Mouse (Mus musculus): Measurements from ENCODE around the gene Gm3248. TPM values are rescaled to one million over a fixed set of nuclear protein-coding genes. Genes with fewer than 3 reads are reported as not detected.
"Not testable (repeated sequence)": the region's sequence is repeated elsewhere in the genome, so short reads cannot be mapped to it uniquely, and the experiment has no call there.

Gene Gm3248
- polyA plus RNA-seq (2014; fragmentation: Nextera tagmentation; extraction: Ambion mirVana), result 0.91 and 1.1 TPM in 2 replicates

DNA sequence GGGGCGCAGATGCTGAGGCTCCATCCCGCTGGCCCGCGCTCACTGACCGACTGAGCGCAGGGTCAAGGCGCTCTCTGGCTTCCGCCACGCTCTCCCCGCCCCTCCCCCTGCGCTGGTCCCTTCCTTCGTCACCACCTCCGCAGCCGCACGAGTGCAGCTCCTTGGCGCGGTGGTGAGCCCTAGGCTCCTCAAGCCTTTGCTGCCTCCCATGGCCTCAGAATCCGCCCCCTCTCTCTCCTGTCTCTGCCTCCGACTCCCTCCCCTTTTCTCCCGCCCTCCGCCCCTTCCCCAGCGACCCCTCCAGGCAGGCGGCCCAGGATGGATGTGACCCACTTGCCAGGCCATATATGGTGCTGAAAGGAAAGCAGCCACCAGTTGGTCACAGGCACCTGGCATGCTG lies at the start of gene Gm3248:
Gene Gm3248, minus strand, starts transcription at position 111 of the 400 bp plus-strand sequence.
- H3K9me3 ChIP-seq (ENCODE audit: control insufficient read depth, low read depth, low read length); H3K27ac ChIP-seq (ENCODE audit: low read length); H3K4me1 ChIP-seq (ENCODE audit: control insufficient read depth, insufficient read depth, low read length); ATAC-seq (ENCODE audit: insufficient number of reproducible peaks, insufficient read depth, low FRiP score, low read depth); H3K27me3 ChIP-seq (ENCODE audit: control insufficient read depth, insufficient read depth, low read length); H3K36me3 ChIP-seq (ENCODE audit: control insufficient read depth, insufficient read depth, low read length): not testable (repeated sequence)
- 0% methylated on average over 15 of the region's 23 CpGs for WGBS
- peak within 1 kb of the TSS; percentile 62 for H3K4me2 ChIP-seq (replicated peaks; ENCODE audit: low read depth, low read length)
- H3K9ac ChIP-seq (replicated peaks; ENCODE audit: low read depth, low read length), result 0 out of 2 replicates have a peak within 1 kb of the TSS, but pooled peaks have one; percentile 18
- peak within 1 kb of the TSS; percentile 34 for H3K4me3 ChIP-seq (ENCODE audit: low read depth, low read length)

DNA sequence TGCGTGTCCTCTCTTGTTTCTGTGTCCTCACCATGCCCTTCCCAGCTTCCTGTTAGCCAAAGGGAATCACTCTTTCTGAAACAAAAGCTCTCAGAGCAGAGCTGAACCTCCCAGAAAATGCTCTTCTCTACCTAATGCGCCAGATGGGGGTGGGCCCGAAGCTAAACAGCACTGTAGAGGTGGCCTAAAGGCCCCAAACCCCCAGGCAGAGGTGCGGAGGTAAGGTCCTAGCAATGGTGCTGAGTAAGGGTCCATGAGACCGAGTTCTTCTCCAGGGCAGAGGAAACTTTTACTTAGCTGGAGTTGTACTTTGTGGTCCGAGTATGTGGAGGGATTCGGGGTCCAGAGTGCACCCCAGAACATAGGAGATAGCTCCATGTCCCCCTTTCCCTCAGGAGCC lies 25.6 kb upstream of the Gm3248 start:
- 66% methylated on average over 4 of the region's 7 CpGs for WGBS
- H3K9ac ChIP-seq (replicated peaks; ENCODE audit: low read depth, low read length); H3K27me3 ChIP-seq (ENCODE audit: control insufficient read depth, insufficient read depth, low read length); H3K4me3 ChIP-seq (ENCODE audit: low read depth, low read length); H3K4me1 ChIP-seq (ENCODE audit: control insufficient read depth, insufficient read depth, low read length); H3K27ac ChIP-seq (ENCODE audit: low read length); H3K4me2 ChIP-seq (replicated peaks; ENCODE audit: low read depth, low read length); H3K36me3 ChIP-seq (ENCODE audit: control insufficient read depth, insufficient read depth, low read length); ATAC-seq (ENCODE audit: insufficient number of reproducible peaks, insufficient read depth, low FRiP score, low read depth); H3K9me3 ChIP-seq (ENCODE audit: control insufficient read depth, low read depth, low read length): not testable (repeated sequence)

DNA sequence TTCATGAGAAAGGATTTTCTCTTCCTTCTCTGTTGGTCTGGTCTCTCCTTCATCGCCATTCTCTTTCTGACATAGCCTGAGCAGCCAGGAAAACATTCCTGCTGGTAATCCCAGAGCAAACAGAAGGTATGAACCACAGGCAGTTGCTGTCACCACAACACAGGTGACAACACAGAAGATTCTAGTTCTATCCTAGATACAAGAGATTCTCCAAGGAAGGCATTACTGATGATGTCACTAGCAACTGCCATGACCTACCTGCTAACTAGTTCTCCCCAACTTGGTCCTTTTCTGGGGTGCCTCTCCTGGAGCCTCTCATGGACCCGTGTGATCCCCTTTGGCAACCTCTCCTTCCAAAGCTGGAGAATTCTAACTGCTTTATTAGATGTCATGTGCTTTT lies 17.5 kb upstream of the Gm3248 start, which contains the start of gene Gm3453:
Gene Gm3453, minus strand, starts transcription at position 101 of the 400 bp plus-strand sequence.
- not testable (repeated sequence) for H3K27ac ChIP-seq (ENCODE audit: low read length); H3K27me3 ChIP-seq (ENCODE audit: control insufficient read depth, insufficient read depth, low read length); H3K4me1 ChIP-seq (ENCODE audit: control insufficient read depth, insufficient read depth, low read length); H3K4me3 ChIP-seq (ENCODE audit: low read depth, low read length); H3K36me3 ChIP-seq (ENCODE audit: control insufficient read depth, insufficient read depth, low read length); ATAC-seq (ENCODE audit: insufficient number of reproducible peaks, insufficient read depth, low FRiP score, low read depth); H3K4me2 ChIP-seq (replicated peaks; ENCODE audit: low read depth, low read length); H3K9ac ChIP-seq (replicated peaks; ENCODE audit: low read depth, low read length); H3K9me3 ChIP-seq (ENCODE audit: control insufficient read depth, low read depth, low read length)
- WGBS, result 53% methylated on average over 2 of the region's 2 CpGs

DNA sequence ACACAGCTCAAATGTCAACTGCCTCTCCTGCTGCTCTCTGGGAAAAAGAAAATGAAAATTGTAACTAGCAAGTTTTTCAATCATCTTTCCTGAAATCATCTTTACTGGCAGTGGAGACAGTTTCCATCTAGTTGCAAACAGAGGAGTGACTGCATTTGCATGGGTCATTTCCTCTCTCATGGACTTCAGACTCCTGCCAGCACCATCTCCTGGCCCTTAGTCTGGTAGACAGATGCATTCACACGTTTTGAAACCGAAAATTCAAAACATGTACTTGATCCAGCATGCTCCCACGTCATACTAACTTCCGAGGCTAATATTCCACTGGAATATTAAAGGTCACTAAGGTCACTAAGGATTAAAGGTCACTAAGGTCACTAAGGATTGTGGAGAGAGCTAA lies 896 bp upstream of the Gm3248 start:
- not testable (repeated sequence) for H3K9ac ChIP-seq (replicated peaks; ENCODE audit: low read depth, low read length); H3K4me3 ChIP-seq (ENCODE audit: low read depth, low read length); H3K27ac ChIP-seq (ENCODE audit: low read length); ATAC-seq (ENCODE audit: insufficient number of reproducible peaks, insufficient read depth, low FRiP score, low read depth); H3K4me1 ChIP-seq (ENCODE audit: control insufficient read depth, insufficient read depth, low read length); H3K36me3 ChIP-seq (ENCODE audit: control insufficient read depth, insufficient read depth, low read length); H3K9me3 ChIP-seq (ENCODE audit: control insufficient read depth, low read depth, low read length); H3K4me2 ChIP-seq (replicated peaks; ENCODE audit: low read depth, low read length); H3K27me3 ChIP-seq (ENCODE audit: control insufficient read depth, insufficient read depth, low read length)
- 26% methylated on average over 4 of the region's 4 CpGs for WGBS

DNA sequence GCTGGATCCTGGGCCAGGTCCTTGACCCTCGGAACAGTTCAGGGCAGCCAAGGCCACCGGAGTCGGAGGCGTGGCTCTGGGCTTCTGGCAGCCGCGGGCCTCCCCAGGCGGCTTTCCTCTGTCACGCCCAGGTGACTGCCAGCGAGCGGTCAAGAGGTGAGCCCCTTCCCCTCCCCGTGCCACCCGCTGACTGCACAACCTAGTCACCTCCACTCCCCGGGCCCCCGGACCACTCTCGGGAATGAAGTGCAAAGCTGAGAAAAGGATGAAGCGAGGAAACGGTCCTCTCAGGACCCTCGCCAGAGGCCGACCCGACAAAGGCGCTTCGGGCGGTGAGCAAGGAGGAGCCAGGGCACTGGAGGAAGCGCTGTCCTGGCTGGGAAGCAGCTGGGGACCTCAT lies 443 bp downstream of the Gm3248 start:
- H3K9ac ChIP-seq (replicated peaks; ENCODE audit: low read depth, low read length), result 0 out of 2 replicates have a peak overlapping the region, but pooled peaks have one; percentile 18
- H3K4me3 ChIP-seq (ENCODE audit: low read depth, low read length), result peak overlapping the region; percentile 34
- WGBS, result under 1% methylated on average over 23 of the region's 24 CpGs

DNA sequence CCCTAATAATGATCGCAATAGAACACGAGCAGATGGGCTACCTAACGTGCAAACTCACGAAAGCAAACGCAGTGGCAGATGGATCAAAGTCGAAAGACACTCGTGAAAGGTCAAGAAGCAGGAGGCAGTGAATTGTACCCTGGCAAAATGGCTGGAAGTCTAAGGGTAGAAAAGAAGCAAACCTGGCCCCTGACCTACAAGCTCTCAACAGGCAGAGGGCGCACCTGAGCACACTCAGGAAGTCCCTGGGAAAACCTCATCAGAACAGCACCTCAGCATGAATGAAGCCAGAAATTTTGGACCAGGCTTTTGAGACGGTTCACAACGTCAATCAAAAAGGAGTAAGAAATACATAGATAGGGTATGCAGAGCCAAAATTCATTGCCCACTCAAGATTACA lies 1.1 kb downstream of the Gm3248 start:
- not testable (repeated sequence) for ATAC-seq (ENCODE audit: insufficient number of reproducible peaks, insufficient read depth, low FRiP score, low read depth); H3K4me2 ChIP-seq (replicated peaks; ENCODE audit: low read depth, low read length); H3K9ac ChIP-seq (replicated peaks; ENCODE audit: low read depth, low read length); H3K4me3 ChIP-seq (ENCODE audit: low read depth, low read length); H3K36me3 ChIP-seq (ENCODE audit: control insufficient read depth, insufficient read depth, low read length); H3K9me3 ChIP-seq (ENCODE audit: control insufficient read depth, low read depth, low read length); H3K27ac ChIP-seq (ENCODE audit: low read length); H3K4me1 ChIP-seq (ENCODE audit: control insufficient read depth, insufficient read depth, low read length); H3K27me3 ChIP-seq (ENCODE audit: control insufficient read depth, insufficient read depth, low read length)
- WGBS, result 0% methylated on average over 3 of the region's 10 CpGs

More for the DNA sequence above, 443 bp downstream of the Gm3248 start:
- H3K27ac ChIP-seq (ENCODE audit: low read length); H3K27me3 ChIP-seq (ENCODE audit: control insufficient read depth, insufficient read depth, low read length); ATAC-seq (ENCODE audit: insufficient number of reproducible peaks, insufficient read depth, low FRiP score, low read depth); H3K36me3 ChIP-seq (ENCODE audit: control insufficient read depth, insufficient read depth, low read length); H3K4me1 ChIP-seq (ENCODE audit: control insufficient read depth, insufficient read depth, low read length); H3K9me3 ChIP-seq (ENCODE audit: control insufficient read depth, low read depth, low read length): not testable (repeated sequence)
- H3K4me2 ChIP-seq (replicated peaks; ENCODE audit: low read depth, low read length), result peak overlapping the region; percentile 62

DNA sequence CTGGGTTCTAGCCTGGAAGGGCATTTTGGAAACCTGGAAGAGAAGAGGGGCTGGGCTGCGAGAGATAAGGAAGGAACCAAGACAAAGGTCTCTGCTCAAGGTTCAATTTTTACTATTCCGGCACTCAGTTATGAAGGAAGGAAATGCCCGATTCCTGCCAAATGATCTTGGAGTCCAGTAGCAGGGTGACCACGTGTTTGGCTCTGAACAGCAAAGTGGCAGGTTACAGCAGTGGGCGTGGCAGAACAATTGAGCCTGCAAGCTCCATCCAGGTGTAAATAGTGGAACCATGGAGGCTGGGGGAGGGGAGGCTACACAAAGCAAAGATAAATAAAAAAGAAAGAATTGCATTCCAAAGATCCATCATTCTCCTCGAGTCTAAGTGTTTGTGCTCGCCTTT lies 38.3 kb downstream of the Gm3248 start:
- not testable (repeated sequence) for ATAC-seq (ENCODE audit: insufficient number of reproducible peaks, insufficient read depth, low FRiP score, low read depth); H3K4me2 ChIP-seq (replicated peaks; ENCODE audit: low read depth, low read length); H3K4me1 ChIP-seq (ENCODE audit: control insufficient read depth, insufficient read depth, low read length); H3K27ac ChIP-seq (ENCODE audit: low read length); H3K4me3 ChIP-seq (ENCODE audit: low read depth, low read length); H3K9me3 ChIP-seq (ENCODE audit: control insufficient read depth, low read depth, low read length); H3K27me3 ChIP-seq (ENCODE audit: control insufficient read depth, insufficient read depth, low read length); H3K36me3 ChIP-seq (ENCODE audit: control insufficient read depth, insufficient read depth, low read length); H3K9ac ChIP-seq (replicated peaks; ENCODE audit: low read depth, low read length)
- WGBS, result 72% methylated on average over 7 of the region's 7 CpGs

DNA sequence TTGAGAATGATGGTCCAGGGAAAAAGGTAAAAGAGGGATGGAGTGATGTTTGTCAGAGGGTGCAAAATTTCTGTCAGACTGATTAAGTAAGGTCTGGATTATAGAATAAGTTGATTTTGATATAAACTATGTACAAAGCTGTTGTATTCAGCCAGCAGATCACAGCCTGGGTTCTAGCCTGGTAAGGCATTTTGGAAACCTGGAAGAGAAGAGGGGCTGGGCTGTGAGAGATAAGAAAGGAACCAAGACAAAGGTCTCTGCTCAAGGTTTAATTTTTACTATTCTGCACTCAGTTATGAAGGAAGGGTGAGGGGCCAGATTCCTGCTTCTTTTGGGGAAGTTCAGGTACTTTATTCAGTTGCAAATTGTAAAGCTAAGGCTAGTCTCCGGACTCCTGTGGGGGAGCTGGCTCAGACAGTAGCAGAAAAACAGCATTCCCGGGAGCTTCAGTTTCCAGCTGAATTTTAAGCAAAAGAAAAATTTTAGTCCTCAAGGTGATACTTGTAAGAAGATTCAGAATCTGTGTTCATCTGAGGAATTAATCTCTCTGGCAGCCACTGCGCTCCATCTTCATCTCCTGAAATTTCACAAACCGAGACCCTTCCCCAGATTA lies 43.1 kb downstream of the Gm3248 start:
- not testable (repeated sequence) for ATAC-seq (ENCODE audit: insufficient number of reproducible peaks, insufficient read depth, low FRiP score, low read depth); H3K9me3 ChIP-seq (ENCODE audit: control insufficient read depth, low read depth, low read length); H3K36me3 ChIP-seq (ENCODE audit: control insufficient read depth, insufficient read depth, low read length); H3K4me2 ChIP-seq (replicated peaks; ENCODE audit: low read depth, low read length); H3K4me1 ChIP-seq (ENCODE audit: control insufficient read depth, insufficient read depth, low read length); H3K4me3 ChIP-seq (ENCODE audit: low read depth, low read length); H3K9ac ChIP-seq (replicated peaks; ENCODE audit: low read depth, low read length); H3K27ac ChIP-seq (ENCODE audit: low read length); H3K27me3 ChIP-seq (ENCODE audit: control insufficient read depth, insufficient read depth, low read length)
- 82% methylated on average over 4 of the region's 4 CpGs for WGBS

DNA sequence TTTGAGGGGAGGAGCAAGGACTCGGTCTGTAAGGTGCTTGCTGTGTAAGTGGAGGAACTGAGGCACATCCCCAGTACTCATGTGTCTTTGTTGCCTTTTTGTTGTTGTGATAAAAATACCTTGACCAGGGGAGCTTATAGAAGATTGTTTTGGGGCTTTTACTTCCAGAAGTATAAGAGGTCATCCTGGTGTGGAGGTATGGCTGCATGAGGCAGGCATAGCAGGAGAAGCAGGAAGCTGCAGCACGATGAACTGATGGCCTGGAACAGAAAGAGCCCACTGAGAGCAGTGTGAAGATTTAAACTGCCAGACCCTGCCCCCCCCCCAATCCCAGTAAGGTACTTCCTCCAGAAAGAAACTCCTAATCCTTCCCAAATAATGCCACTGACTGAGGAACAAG lies 47.8 kb downstream of the Gm3248 start:
- H3K4me1 ChIP-seq (ENCODE audit: control insufficient read depth, insufficient read depth, low read length), result not testable (repeated sequence)
- WGBS, result 88% methylated on average over 2 of the region's 2 CpGs

More for the DNA sequence above, 47.8 kb downstream of the Gm3248 start:
- not testable (repeated sequence) for H3K4me3 ChIP-seq (ENCODE audit: low read depth, low read length); H3K9me3 ChIP-seq (ENCODE audit: control insufficient read depth, low read depth, low read length); ATAC-seq (ENCODE audit: insufficient number of reproducible peaks, insufficient read depth, low FRiP score, low read depth); H3K4me2 ChIP-seq (replicated peaks; ENCODE audit: low read depth, low read length); H3K27me3 ChIP-seq (ENCODE audit: control insufficient read depth, insufficient read depth, low read length); H3K27ac ChIP-seq (ENCODE audit: low read length); H3K9ac ChIP-seq (replicated peaks; ENCODE audit: low read depth, low read length); H3K36me3 ChIP-seq (ENCODE audit: control insufficient read depth, insufficient read depth, low read length)

All from stomach, embryonic 14.5 days (tissue).